Mouse (Mus musculus) forebrain, embryonic 14.5 days (tissue): ENCODE measurements around the gene Pde4b. TPM values are rescaled to one million over a fixed set of nuclear protein-coding genes. Genes with fewer than 3 reads are reported as not detected.

Source experiments
- ATAC-seq: fragments of 200-750 bp; cut with Nextera tagmentation; 2 replicates; pipeline ENCODE4 v1.8.0; 2017; ENCODE audit warnings: mild to moderate bottlenecking, moderate library complexity
- DNase-seq: peaks from one replicate; pipeline ENCODE4 v3.0.0-alpha.2; 2015; ENCODE audit warnings: low spot score
- H3K27ac ChIP-seq: fragments of 300-500 bp; sonication (generic); 2 replicates; pipeline ENCODE4 v1.5.1; 2014; ENCODE audit warnings: low read depth, mild to moderate bottlenecking, control low read depth, low read length, moderate library complexity
- H3K27me3 ChIP-seq: fragments of 300-500 bp; sonication (generic); replicated peaks from 2 replicates; pipeline ENCODE4 v1.6.1; 2014; ENCODE audit warnings: low read length, control low read depth, mixed read lengths; ENCODE audit not compliant: control insufficient read depth, insufficient read depth
- H3K36me3 ChIP-seq: fragments of 300-500 bp; sonication (generic); 2 replicates; pipeline ENCODE4 v1.6.1; 2014; ENCODE audit warnings: low read length, control low read depth; ENCODE audit not compliant: control insufficient read depth, insufficient read depth
- H3K4me1 ChIP-seq: fragments of 300-500 bp; sonication (generic); 2 replicates; pipeline ENCODE4 v1.6.1; 2014; ENCODE audit warnings: antibody characterized with exemption, low read length, control low read depth; ENCODE audit not compliant: control insufficient read depth, insufficient read depth
- H3K4me2 ChIP-seq: fragments of 300-500 bp; sonication (generic); 2 replicates; pipeline ENCODE4 v1.6.1; 2014; ENCODE audit warnings: mild to moderate bottlenecking, control low read depth, low read length
- H3K4me3 ChIP-seq: fragments of 300-500 bp; sonication (generic); 2 replicates; pipeline ENCODE4 v1.5.1; 2014; ENCODE audit warnings: low read depth, low read length, control low read depth
- H3K9ac ChIP-seq: fragments of 300-500 bp; sonication (generic); 2 replicates; pipeline ENCODE4 v1.6.1; 2014; ENCODE audit warnings: mild to moderate bottlenecking, low read length, control low read depth, moderate library complexity
- H3K9me3 ChIP-seq: fragments of 300-500 bp; sonication (generic); replicated peaks from 2 replicates; pipeline ENCODE4 v1.6.1; 2016; ENCODE audit warnings: low read length, control low read depth, mixed read lengths; ENCODE audit not compliant: control insufficient read depth
- WGBS: fragments of 180-500 bp; shearing (Covaris S2); extraction: QIAGEN DNeasy Blood & Tissue Kit; methylation state at CpG from one replicate; pipeline ENCODE4 v1.1.7; 2014; 5-methylcytosine and 5-hydroxymethylcytosine counted together
- polyA plus RNA-seq: library from polyadenylated mRNA; unstranded; fragments of >200 nt; fragmentation: Nextera tagmentation; extraction: Ambion mirVana; gene quantifications from 2 replicates; pipeline ENCODE4 v1.2.1, GENCODE M21; 2014

The Pde4b gene
- polyA plus RNA-seq, 1 experiment from 2014 or later: 30.8 TPM

DNA sequence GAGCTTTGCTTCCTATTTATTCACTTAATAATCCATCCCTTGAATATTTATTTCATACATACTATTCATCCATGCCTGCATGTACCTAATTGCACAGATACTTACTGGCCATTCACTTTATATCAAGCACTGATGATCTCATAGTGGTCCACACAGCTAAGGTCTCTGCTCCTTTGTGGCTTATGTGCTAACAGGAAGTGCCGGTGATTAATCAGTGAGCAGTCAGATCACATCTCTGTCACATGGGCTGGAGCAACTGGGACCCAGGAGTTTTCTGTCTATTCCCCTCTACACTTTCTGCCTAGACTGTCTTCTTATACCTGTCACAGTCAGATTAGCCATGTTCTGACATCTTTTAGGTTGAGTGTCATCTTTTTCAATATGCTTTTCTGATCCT lies 411.6 kb downstream of the Pde4b start:
- no peaks in the 10 kb centered on the region for H3K36me3 ChIP-seq
- no peak overlapping the region for H3K27ac ChIP-seq
- no peak overlapping the region for H3K4me2 ChIP-seq
- 97% methylated on average over 1 of the region's 1 CpGs for WGBS
- DNase-seq (no peak), ATAC-seq (no peak)
- H3K9me3 ChIP-seq: no peaks in the 10 kb centered on the region
- no peaks in the 10 kb centered on the region for H3K27me3 ChIP-seq
- no peak overlapping the region for H3K4me3 ChIP-seq
- H3K4me1 ChIP-seq: no peaks in the 10 kb centered on the region
- no peak overlapping the region for H3K9ac ChIP-seq

DNA sequence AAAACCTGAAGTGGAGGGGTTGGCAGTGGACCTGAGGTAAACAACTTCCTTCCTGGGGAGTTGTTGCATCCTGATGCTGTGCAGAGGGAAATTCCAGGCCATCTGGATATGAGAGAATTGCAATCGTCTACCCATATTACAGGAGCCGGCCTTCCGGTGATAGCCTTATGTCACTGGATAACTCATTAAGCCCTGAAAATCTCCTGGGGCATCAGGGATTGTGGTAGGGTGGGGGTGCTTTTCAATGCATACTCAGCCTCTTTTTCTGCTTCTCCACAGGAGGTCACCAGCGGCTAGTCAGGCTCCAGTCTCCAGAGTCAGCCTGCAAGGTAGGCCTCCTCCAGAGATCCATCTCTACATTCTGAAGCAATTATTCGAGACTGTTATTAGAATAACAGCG lies 418.4 kb downstream of the Pde4b start:
- no peak overlapping the region for H3K27ac ChIP-seq
- no peak overlapping the region for H3K9ac ChIP-seq
- WGBS: 43% methylated on average over 6 of the region's 6 CpGs
- ATAC-seq (no peak), DNase-seq (no peak)
- no peak overlapping the region for H3K4me2 ChIP-seq
- H3K4me1 ChIP-seq: no peaks in the 10 kb centered on the region
- H3K9me3 ChIP-seq: no peaks in the 10 kb centered on the region
- no peaks in the 10 kb centered on the region for H3K27me3 ChIP-seq
- H3K4me3 ChIP-seq: no peak overlapping the region
- H3K36me3 ChIP-seq: no peaks in the 10 kb centered on the region

GRCm38 (mm10) chr4:102506376-102507280 lies 419.3 kb downstream of the Pde4b start:
- no peak overlapping the region for H3K9ac ChIP-seq
- H3K27me3 ChIP-seq: no peaks in the 10 kb centered on the region
- no peak overlapping the region for H3K27ac ChIP-seq
- H3K36me3 ChIP-seq: no peaks in the 10 kb centered on the region
- H3K4me3 ChIP-seq: no peak overlapping the region
- WGBS: 79% methylated on average over 15 of the region's 15 CpGs
- H3K9me3 ChIP-seq: no peaks in the 10 kb centered on the region
- peaks cover 6% of the 10 kb centered on the region for H3K4me1 ChIP-seq
- no peak for ATAC-seq
- no peak for DNase-seq
- no peak overlapping the region for H3K4me2 ChIP-seq

- WGBS: 70% methylated on average over 9 of the region's 9 CpGs
- Histone ChIP-seq H3K4me3 (no peak overlapping the region), H3K9me3 (no peaks in the 10 kb centered on the region), H3K27me3 (no peaks in the 10 kb centered on the region), H3K4me1 (peaks cover 8% of the 10 kb centered on the region), H3K27ac (no peak overlapping the region), H3K9ac (no peak overlapping the region), H3K36me3 (no peaks in the 10 kb centered on the region), H3K4me2 (no peak overlapping the region)
- DNase-seq (no peak), ATAC-seq (no peak)
These were observed 420.0 kb downstream of the Pde4b start for GRCm38 (mm10) chr4:102507344-102507743.

DNA sequence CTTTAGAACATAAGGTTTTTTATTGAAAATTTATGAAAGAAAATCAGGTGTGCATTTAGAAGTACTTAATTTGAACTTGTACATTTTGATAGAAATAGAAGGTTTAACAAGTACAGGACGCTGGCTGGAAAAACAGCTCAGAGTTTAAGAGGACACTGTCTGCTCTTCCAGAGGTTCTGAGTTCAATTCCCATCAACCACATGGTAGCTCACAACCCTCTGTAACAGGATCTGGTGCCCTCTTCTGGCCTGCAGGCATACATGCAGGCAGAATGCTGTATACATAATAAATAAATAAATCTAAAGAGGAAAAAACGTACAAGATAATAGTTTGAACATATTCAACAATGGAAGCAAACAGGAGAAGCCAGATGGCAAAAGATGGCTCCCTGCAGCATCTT lies 420.4 kb downstream of the Pde4b start:
- Histone ChIP-seq H3K9ac (no peak overlapping the region), H3K4me3 (no peak overlapping the region), H3K36me3 (no peaks in the 10 kb centered on the region), H3K4me1 (peaks cover 8% of the 10 kb centered on the region), H3K27ac (no peak overlapping the region), H3K9me3 (no peaks in the 10 kb centered on the region), H3K27me3 (no peaks in the 10 kb centered on the region), H3K4me2 (no peak overlapping the region)
- no peak for ATAC-seq
- 86% methylated on average over 2 of the region's 2 CpGs for WGBS
- no peak for DNase-seq

GRCm38 (mm10) chr4:102510061-102510460 lies 422.7 kb downstream of the Pde4b start:
- H3K9me3 ChIP-seq: no peaks in the 10 kb centered on the region
- ATAC-seq (no peak), DNase-seq (no peak)
- H3K4me2 ChIP-seq: no peak overlapping the region
- no peak overlapping the region for H3K27ac ChIP-seq
- H3K4me3 ChIP-seq: no peak overlapping the region
- H3K36me3 ChIP-seq: no peaks in the 10 kb centered on the region
- H3K9ac ChIP-seq: no peak overlapping the region
- WGBS: 81% methylated on average over 6 of the region's 6 CpGs
- H3K4me1 ChIP-seq: peaks cover 8% of the 10 kb centered on the region
- no peaks in the 10 kb centered on the region for H3K27me3 ChIP-seq

GRCm38 (mm10) chr4:102510939-102511391 lies 423.6 kb downstream of the Pde4b start:
- H3K9me3 ChIP-seq: no peaks in the 10 kb centered on the region
- H3K27ac ChIP-seq: no peak overlapping the region

DNA sequence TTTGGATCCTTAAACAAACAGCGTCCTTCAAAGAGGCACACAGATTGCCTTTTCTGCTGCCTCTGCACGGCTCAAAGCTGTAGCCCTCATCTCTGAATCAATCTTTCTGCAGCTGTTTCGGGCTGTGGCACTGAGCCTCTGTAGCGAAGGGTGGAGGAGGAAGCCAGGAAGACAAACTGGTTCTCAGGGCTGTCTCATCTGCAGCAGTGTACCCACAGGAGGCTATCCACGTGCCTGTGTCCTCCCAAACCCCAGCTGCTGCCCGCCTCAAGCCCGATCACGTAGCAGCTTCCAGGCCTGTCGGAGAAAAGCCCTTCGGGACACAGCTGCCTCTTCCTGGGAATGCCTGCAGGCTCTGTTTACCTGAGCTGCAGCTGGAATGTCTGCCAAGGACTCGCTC lies 424.2 kb downstream of the Pde4b start:
- Histone ChIP-seq H3K4me2 (peak overlapping the region; percentile 35), H3K9me3 (no peaks in the 10 kb centered on the region), H3K36me3 (no peaks in the 10 kb centered on the region), H3K4me3 (0 out of 2 replicates have a peak overlapping the region, but pooled peaks have one; percentile 2), H3K4me1 (peaks cover 8% of the 10 kb centered on the region), H3K27ac (0 out of 2 replicates have a peak overlapping the region, but pooled peaks have one; percentile 14), H3K27me3 (no peaks in the 10 kb centered on the region), H3K9ac (peak overlapping the region; percentile 43; the same call in 1 of the 2 replicates)
- 18% methylated on average over 11 of the region's 11 CpGs for WGBS
- DNase-seq (peak; percentile 49), ATAC-seq (peak; percentile 53; the same call in 1 of the 2 replicates)

More at GRCm38 (mm10) chr4:102510939-102511391, 423.6 kb downstream of the Pde4b start:
- peak overlapping the region; percentile 43; the same call in 1 of the 2 replicates for H3K9ac ChIP-seq
- ATAC-seq (peak; percentile 50; the same call in 1 of the 2 replicates), DNase-seq (peak; percentile 76)
- 34% methylated on average over 8 of the region's 8 CpGs for WGBS
- no peaks in the 10 kb centered on the region for H3K27me3 ChIP-seq
- H3K36me3 ChIP-seq: no peaks in the 10 kb centered on the region
- H3K4me1 ChIP-seq: peaks cover 8% of the 10 kb centered on the region
- 0 out of 2 replicates have a peak overlapping the region, but pooled peaks have one; percentile 2 for H3K4me3 ChIP-seq
- H3K4me2 ChIP-seq: peak overlapping the region; percentile 35

DNA sequence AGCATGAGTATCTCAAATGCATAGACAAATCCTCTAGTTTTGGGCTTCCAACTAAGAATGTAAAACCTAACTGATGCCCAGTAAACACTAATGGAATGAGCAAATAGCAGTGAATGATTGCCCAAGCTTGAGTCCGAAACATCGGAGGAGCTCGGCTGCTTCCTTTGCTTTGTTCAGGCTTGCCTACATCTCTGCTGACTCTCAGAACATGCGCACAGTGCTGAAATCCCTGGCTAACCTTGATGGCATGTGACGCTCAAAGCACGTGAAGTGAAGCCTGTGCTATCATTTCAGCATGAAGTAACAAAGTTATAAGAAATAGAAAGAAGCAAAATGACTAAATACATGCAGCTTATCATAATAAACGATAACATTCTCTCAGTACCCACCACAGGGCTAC lies 425.6 kb downstream of the Pde4b start:
- DNase-seq (no peak), ATAC-seq (no peak)
- Histone ChIP-seq H3K4me1 (peaks cover 8% of the 10 kb centered on the region), H3K27me3 (no peaks in the 10 kb centered on the region), H3K9me3 (no peaks in the 10 kb centered on the region), H3K4me3 (no peak overlapping the region), H3K36me3 (no peaks in the 10 kb centered on the region), H3K9ac (no peak overlapping the region), H3K4me2 (no peak overlapping the region), H3K27ac (no peak overlapping the region)
- 90% methylated on average over 7 of the region's 7 CpGs for WGBS
